8 mouse cellular contexts compared by ENCODE assay signal in genomic region chr17:28079618-28080017, GRCm38 (mm10). TPM values are rescaled to one million over a fixed set of nuclear protein-coding genes. Genes with fewer than 3 reads are reported as not detected.
DNase-seq lines count a peak whose midpoint lies in the region; ATAC-seq and TF ChIP-seq lines count a peak whose summit lies in the region.

No protein-coding gene starts in this region.

- H3K36me3 ChIP-seq in embryonic facial prominence, embryonic 10.5 days (replicated peaks): no peaks in the 10 kb centered on the region
- no peaks in the 10 kb centered on the region for H3K36me3 ChIP-seq in heart, adult 2 months (ENCODE audit: control insufficient read depth, insufficient read depth, low read length)
- no peaks in the 10 kb centered on the region for H3K36me3 ChIP-seq in kidney, adult 2 months (ENCODE audit: control insufficient read depth, insufficient read depth, low read length)
- H3K36me3 ChIP-seq in limb, embryonic 14.5 days (ENCODE audit: control insufficient read depth, insufficient read depth, low read length): no peaks in the 10 kb centered on the region
- H3K36me3 ChIP-seq in midbrain, embryonic 16.5 days (ENCODE audit: control insufficient read depth, insufficient read depth, low read length): no peaks in the 10 kb centered on the region
- no peaks in the 10 kb centered on the region for H3K36me3 ChIP-seq in spleen, adult 2 months (ENCODE audit: control insufficient read depth, insufficient read depth, low read length)

- intact Hi-C loops in heart, adult 2 months (cut with DNase I): loop anchor here (1.0 kb wide), 2 partner anchors 90 to 172 kb away; no protein-coding TSS in a partner anchor

- peak overlapping the region; percentile 71 for H3K9ac ChIP-seq in heart, adult 2 months (ENCODE audit: low read depth, low read length)
- H3K9ac ChIP-seq in limb, embryonic 14.5 days (ENCODE audit: low read depth, low read length, severe bottlenecking): peak overlapping the region; percentile 65
- H3K9ac ChIP-seq in midbrain, embryonic 16.5 days (ENCODE audit: low read depth, low read length): peak overlapping the region; percentile 64

- peak overlapping the region; percentile 63 for H3K27ac ChIP-seq in embryonic facial prominence, embryonic 10.5 days (replicated peaks)
- H3K27ac ChIP-seq in heart, adult 2 months: no peak overlapping the region
- H3K27ac ChIP-seq in kidney, adult 2 months (ENCODE audit: insufficient read depth, low read depth, low read length): no peak overlapping the region
- no peak overlapping the region for H3K27ac ChIP-seq in limb, embryonic 14.5 days (replicated peaks; ENCODE audit: low read depth, low read length)
- H3K27ac ChIP-seq in midbrain, embryonic 16.5 days (ENCODE audit: low read length): no peak overlapping the region
- no peak overlapping the region for H3K27ac ChIP-seq in spleen, adult 2 months (ENCODE audit: insufficient read depth, low read length)

- H3K4me1 ChIP-seq in embryonic facial prominence, embryonic 10.5 days: peaks cover 28% of the 10 kb centered on the region
- no peaks in the 10 kb centered on the region for H3K4me1 ChIP-seq in heart, adult 2 months (ENCODE audit: control insufficient read depth, insufficient read depth, low read length)
- H3K4me1 ChIP-seq in kidney, adult 2 months (ENCODE audit: control insufficient read depth, insufficient read depth, low read length): no peaks in the 10 kb centered on the region
- H3K4me1 ChIP-seq in limb, embryonic 14.5 days (ENCODE audit: control insufficient read depth, insufficient read depth, low read length): no peaks in the 10 kb centered on the region
- peaks cover 8% of the 10 kb centered on the region for H3K4me1 ChIP-seq in midbrain, embryonic 16.5 days (ENCODE audit: control insufficient read depth, insufficient read depth, low read length)
- peaks cover 12% of the 10 kb centered on the region for H3K4me1 ChIP-seq in spleen, adult 2 months (ENCODE audit: control insufficient read depth, insufficient read depth, insufficient read length)

- TF ChIP-seq EP300 in heart, adult 2 months (IDR thresholded peaks at IDR 0.05; ENCODE audit: insufficient read depth, low read depth, low read length): peak; percentile 80

- peaks cover 59% of the 10 kb centered on the region for H3K27me3 ChIP-seq in embryonic facial prominence, embryonic 10.5 days (replicated peaks; ENCODE audit: low read depth, poor library complexity, severe bottlenecking)
- peaks cover 8% of the 10 kb centered on the region for H3K27me3 ChIP-seq in heart, adult 2 months (ENCODE audit: control insufficient read depth, insufficient read depth, low read length)
- H3K27me3 ChIP-seq in kidney, adult 2 months (replicated peaks; ENCODE audit: control insufficient read depth, insufficient read depth, low read length): no peaks in the 10 kb centered on the region
- no peaks in the 10 kb centered on the region for H3K27me3 ChIP-seq in limb, embryonic 14.5 days (ENCODE audit: control insufficient read depth, insufficient read depth, low read length)
- H3K27me3 ChIP-seq in midbrain, embryonic 16.5 days (ENCODE audit: control insufficient read depth, insufficient read depth, low read depth, low read length): no peaks in the 10 kb centered on the region
- H3K27me3 ChIP-seq in spleen, adult 2 months (ENCODE audit: control insufficient read depth, insufficient read depth, low read length): 0 out of 2 replicates have a peak, but pooled peaks cover 3% of the 10 kb centered on the region

- peak overlapping the region; percentile 71 for H3K4me3 ChIP-seq in embryonic facial prominence, embryonic 10.5 days
- peak overlapping the region; percentile 75 for H3K4me3 ChIP-seq in heart, adult 2 months
- H3K4me3 ChIP-seq in kidney, adult 2 months (ENCODE audit: insufficient read depth, low read depth, low read length): peak overlapping the region; percentile 27
- H3K4me3 ChIP-seq in limb, embryonic 14.5 days (replicated peaks; ENCODE audit: low read length): peak overlapping the region; percentile 60
- H3K4me3 ChIP-seq in midbrain, embryonic 16.5 days (ENCODE audit: low read depth, low read length): peak overlapping the region; percentile 53
- H3K4me3 ChIP-seq in spleen, adult 2 months (ENCODE audit: extremely low read depth, insufficient read depth, insufficient read length): peak overlapping the region; percentile 56; the same call in 1 of the 2 replicates

- peak overlapping the region; percentile 100 for H3K4me2 ChIP-seq in limb, embryonic 14.5 days (replicated peaks; ENCODE audit: low read depth, low read length, severe bottlenecking)
- H3K4me2 ChIP-seq in midbrain, embryonic 16.5 days (ENCODE audit: low read length): peak overlapping the region; percentile 97

- peak; percentile 85 for TF ChIP-seq CTCF in heart, adult 2 months (IDR thresholded peaks at IDR 0.05)
- TF ChIP-seq CTCF in kidney, adult 2 months (conservative IDR thresholded peaks at IDR 0.05; ENCODE audit: insufficient read depth, insufficient read length, low read depth, low read length): peak; percentile 86
- peak; percentile 87; the same call in 1 of the 2 replicates for TF ChIP-seq CTCF in spleen, adult 2 months (IDR thresholded peaks at IDR 0.05; ENCODE audit: extremely low read depth, insufficient read depth, insufficient read length, insufficient replicate concordance)

- ATAC-seq in limb, embryonic 14.5 days (ENCODE audit: low FRiP score, low read depth): peak; percentile 80
- peak; percentile 57 for ATAC-seq in midbrain, embryonic 16.5 days

- peak; percentile 78 for DNase-seq in layer of hippocampus, adult 11-12 months (ENCODE audit: low spot score)
- DNase-seq in layer of hippocampus, adult 9-10 months (ENCODE audit: low spot score): no peak
- DNase-seq in embryonic facial prominence, embryonic 10.5 days (ENCODE audit: low spot score): peak; percentile 92
- DNase-seq in heart, adult 2 months: peak; percentile 81 to 87
- peak; percentile 89 for DNase-seq in kidney, adult 2 months
- peak; percentile 86 for DNase-seq in limb, embryonic 14.5 days (ENCODE audit: low spot score)
- DNase-seq in spleen, adult 2 months (ENCODE audit: low read depth in 1 of 2, low spot score in 2 of 2): peak; percentile 65 to 78

- no peaks in the 10 kb centered on the region for H3K79me2 ChIP-seq in heart, adult 2 months (replicated peaks; ENCODE audit: control insufficient read depth, insufficient read depth, low read length)

- no peaks in the 10 kb centered on the region for H3K9me3 ChIP-seq in embryonic facial prominence, embryonic 10.5 days
- no peaks in the 10 kb centered on the region for H3K9me3 ChIP-seq in limb, embryonic 14.5 days (ENCODE audit: control insufficient read depth, low read length)
- H3K9me3 ChIP-seq in midbrain, embryonic 16.5 days (replicated peaks; ENCODE audit: control insufficient read depth, low read length, poor library complexity, severe bottlenecking): no peaks in the 10 kb centered on the region

- WGBS in embryonic facial prominence, embryonic 10.5 days: under 1% methylated on average over 25 of the region's 25 CpGs
- under 1% methylated on average over 25 of the region's 25 CpGs for WGBS in heart, adult 2 months
- under 1% methylated on average over 25 of the region's 25 CpGs for WGBS in kidney, adult 2 months
- under 1% methylated on average over 19 of the region's 25 CpGs for WGBS in limb, embryonic 14.5 days
- WGBS in midbrain, embryonic 16.5 days: under 1% methylated on average over 24 of the region's 25 CpGs
- under 1% methylated on average over 25 of the region's 25 CpGs for WGBS in spleen, adult 2 months

- no peak for TF ChIP-seq POLR2A in heart, adult 2 months (IDR thresholded peaks at IDR 0.05; ENCODE audit: insufficient read depth, low read depth, low read length)
- no peak for TF ChIP-seq POLR2A in kidney, adult 2 months (IDR thresholded peaks at IDR 0.05; ENCODE audit: low read depth, low read length)
- TF ChIP-seq POLR2A in limb, embryonic 14.5 days (IDR thresholded peaks at IDR 0.05; ENCODE audit: borderline replicate concordance, extremely low read depth, insufficient read depth, insufficient read length): no peak
- no peak for TF ChIP-seq POLR2A in spleen, adult 2 months (IDR thresholded peaks at IDR 0.05; ENCODE audit: low read depth, low read length)

RNA-seq across cellular contexts. Expression of gene Tcp11, which starts 0.8 kb away (rescaled TPM):
- 0.54 and 0.83 TPM in 2 replicates for polyA plus RNA-seq in embryonic facial prominence, embryonic 10.5 days (2016; fragmentation: Nextera tagmentation; extraction: Ambion mirVana)
- not detected for total RNA-seq in heart, adult 2 months (2021)
- 1.4 and 1.8 TPM in 2 replicates for polyA plus RNA-seq in heart, adult 2 months (2012; rRNA removed)
- 1.4 and 2.5 TPM in 2 replicates for polyA plus RNA-seq in kidney, adult 2 months (2012; rRNA removed)
- polyA plus RNA-seq in limb, embryonic 14.5 days (2012; rRNA removed): 2.8 and 3.6 TPM in 2 replicates
- 0.70 and 1.0 TPM in 2 replicates for polyA plus RNA-seq in limb, embryonic 14.5 days (2014; fragmentation: Nextera tagmentation; extraction: Ambion mirVana)
- 2.0 TPM in 2 replicates for polyA plus RNA-seq in midbrain, embryonic 16.5 days (2015; fragmentation: Nextera tagmentation; extraction: Ambion mirVana)
- 0.58 and 0.92 TPM in 2 replicates for polyA plus RNA-seq in spleen, adult 2 months (2012; rRNA removed)
